Mouse (Mus musculus) spleen, adult 18-20 months (tissue): ENCODE measurements at regions not wholly inside any gene's neighbourhood (a gene's known extent, or its start where the extent isn't known, plus 50 kb on each side); places are given as distances from the start of the nearest gene placed in this dataset.

Experiments
- DNase-seq, 2 experiments: peaks; one replicate each; pipeline ENCODE4 v3.0.0; 2022; ENCODE audit warnings: mixed read lengths in 2 of 2

GRCm38 (mm10) chr2:51236852-51237251, 87.9 kb upstream of the Rnd3 start:
- no peak for DNase-seq

DNA sequence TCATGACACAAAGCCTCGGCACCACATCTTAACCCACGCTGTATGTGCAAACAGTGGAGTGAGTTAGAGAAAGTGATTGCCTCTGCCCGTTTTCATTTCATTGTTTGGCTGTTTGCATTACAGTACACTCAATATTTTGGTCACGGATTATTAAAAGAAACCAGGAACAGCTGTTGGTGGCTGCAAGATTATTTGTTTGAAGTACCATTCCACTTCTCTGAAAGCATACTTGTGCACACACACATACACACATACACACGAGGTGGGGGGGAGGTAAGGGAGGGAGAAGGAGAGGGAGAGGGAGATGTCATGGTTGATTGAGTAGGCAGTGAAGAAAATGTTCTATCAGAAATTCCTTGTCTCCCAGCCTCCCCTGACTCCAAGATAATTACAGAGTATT, 85.5 kb upstream of the Rnd3 start:
- no peak for DNase-seq

GRCm38 (mm10) chr2:51222851-51223250, 73.9 kb upstream of the Rnd3 start:
- DNase-seq = no peak

- no peak for DNase-seq
Observed at GRCm38 (mm10) chr2:51219714-51220113, 70.8 kb upstream of the Rnd3 start.

DNA sequence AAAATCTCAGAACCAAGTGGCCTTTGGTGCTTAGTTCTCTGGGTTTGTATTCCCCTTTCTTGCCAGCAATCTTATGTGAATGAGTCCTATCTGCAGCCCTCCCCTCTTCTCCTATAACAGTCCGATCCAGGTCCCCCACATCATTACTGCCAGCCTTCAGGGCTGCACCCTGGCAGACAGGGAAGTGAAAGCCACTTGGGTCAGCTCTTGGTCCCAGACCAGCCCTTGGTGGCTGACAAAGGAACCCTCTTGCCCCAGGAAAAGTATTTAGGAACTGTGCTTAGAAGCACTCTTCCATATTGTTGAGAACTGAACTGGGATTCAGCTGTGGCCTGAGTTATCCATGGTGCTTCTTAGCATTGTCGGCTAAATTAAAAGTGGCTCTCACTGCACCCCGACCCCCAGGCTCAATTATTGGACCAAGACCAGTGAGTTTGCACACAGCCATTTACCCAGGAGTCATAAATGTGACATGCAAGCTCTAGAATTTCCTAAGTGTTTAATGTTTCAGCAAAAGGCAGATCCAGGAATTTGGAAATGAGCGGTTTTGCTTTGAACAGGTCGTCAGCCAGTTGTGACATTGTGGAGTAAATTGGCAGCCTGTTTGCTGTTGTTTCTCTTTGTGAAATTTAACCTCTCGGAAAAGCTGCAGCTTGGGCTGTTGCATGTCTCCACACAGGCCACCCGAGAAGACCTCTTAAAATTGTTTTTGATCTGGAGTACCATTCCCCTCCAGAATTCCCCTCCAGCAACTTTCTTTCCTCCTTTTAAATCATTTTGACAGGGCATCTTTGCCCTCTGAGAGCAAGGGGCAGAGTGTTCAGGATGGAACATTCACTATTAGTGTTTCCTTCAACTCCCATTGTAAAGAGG, 58.5 kb upstream of the Rnd3 start:
- DNase-seq = no peak

DNA sequence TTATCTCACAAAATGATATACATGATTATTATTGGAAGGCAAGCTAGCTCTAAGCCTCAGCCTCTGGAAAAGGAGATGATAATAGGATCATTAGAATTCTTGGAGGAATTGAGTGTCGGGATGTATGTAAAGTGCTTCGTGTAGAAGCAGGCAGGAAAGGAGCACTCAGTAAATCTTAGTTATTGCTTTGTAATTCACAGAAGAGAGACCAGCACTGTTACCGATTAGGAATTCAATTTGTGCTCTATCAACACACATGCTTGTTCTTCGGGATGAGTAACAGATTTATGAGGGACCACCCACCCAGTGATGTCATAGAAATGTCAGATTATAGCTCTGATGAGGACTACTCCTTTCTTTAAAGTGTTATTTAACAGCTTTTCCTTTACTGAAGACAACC, 57.4 kb upstream of the Rnd3 start:
- DNase-seq = no peak
